ENCODE assay signal across 16 mouse cellular contexts in genomic region chr9:62337924-62338635, GRCm38 (mm10). TPM values are rescaled to one million over a fixed set of nuclear protein-coding genes. Genes with fewer than 3 reads are reported as not detected.
A peak's percentile ranks its signal among the peaks of the same experiment; 100 is the strongest.
DNase-seq lines count a peak whose midpoint lies in the region; ATAC-seq and TF ChIP-seq lines count a peak whose summit lies in the region.
"Had no signal": no experiment of that assay in that cellular context is flagged by ENCODE, and none has a peak within 500 bp of the region (broad histone marks: within the 10 kb centered on the region; RNA-seq: fewer than 3 reads in every experiment).

No protein-coding gene starts in this region.

- no peaks in the 10 kb centered on the region for H3K36me3 ChIP-seq in forebrain, embryonic 13.5 days (ENCODE audit: poor library complexity, severe bottlenecking)
- no peaks in the 10 kb centered on the region for H3K36me3 ChIP-seq in forebrain, embryonic 12.5 days (replicated peaks)
- no peaks in the 10 kb centered on the region for H3K36me3 ChIP-seq in lung, embryonic 15.5 days
- H3K36me3 ChIP-seq in heart, postnatal 0 days (replicated peaks; ENCODE audit: control insufficient read depth, insufficient read depth, low read length), result no peaks in the 10 kb centered on the region
- H3K36me3 ChIP-seq: midbrain, embryonic 10.5 days; neural tube, embryonic 15.5 days had no signal

- intact Hi-C loops in gastrocnemius, postnatal 36 days (cut with DNase I), result loop anchor here (5.0 kb wide), 2 partner anchors 34 to 41 kb away; no protein-coding TSS in a partner anchor

- no peak for TF ChIP-seq POLR2A in lung, adult 2 months (IDR thresholded peaks at IDR 0.05; ENCODE audit: borderline replicate concordance, extremely low read depth, low read depth, low read length)

- no peak for ATAC-seq in forebrain, embryonic 13.5 days
- ATAC-seq in forebrain, embryonic 12.5 days (ENCODE audit: low FRiP score), result no peak
- no peak for ATAC-seq in lung, embryonic 15.5 days (ENCODE audit: borderline replicate concordance, extremely low read depth, low FRiP score, low TSS enrichment)
- ATAC-seq in heart, postnatal 0 days (ENCODE audit: insufficient read depth, low read depth), result no peak

- WGBS in forebrain, embryonic 13.5 days, result 60% methylated on average over 4 of the region's 4 CpGs
- 62% methylated on average over 4 of the region's 4 CpGs for WGBS in forebrain, embryonic 12.5 days
- 49% methylated on average over 4 of the region's 4 CpGs for WGBS in lung, embryonic 15.5 days
- 33% methylated on average over 4 of the region's 4 CpGs for WGBS in lung, adult 2 months
- WGBS in heart, postnatal 0 days, result 31% methylated on average over 4 of the region's 4 CpGs

- H3K27me3 ChIP-seq in forebrain, embryonic 13.5 days, result no peaks in the 10 kb centered on the region
- no peaks in the 10 kb centered on the region for H3K27me3 ChIP-seq in forebrain, embryonic 12.5 days
- no peaks in the 10 kb centered on the region for H3K27me3 ChIP-seq in lung, embryonic 15.5 days
- H3K27me3 ChIP-seq in heart, postnatal 0 days (ENCODE audit: control insufficient read depth, insufficient read depth, low read length), result no peaks in the 10 kb centered on the region
- H3K27me3 ChIP-seq: neural tube, embryonic 15.5 days had no signal

- DNase-seq in lung, adult 2 months, result no peak
- peak; percentile 67 for DNase-seq in heart, postnatal 0 days (ENCODE audit: low spot score)
- peak; percentile 48 to 69 for DNase-seq in lung, postnatal 4 days
- no peak for DNase-seq in frontal cortex, adult 2 months (ENCODE audit: extremely low spot score in 1 of 2, low spot score in 1 of 2)
- DNase-seq in gastrocnemius, postnatal 36 days, result no peak
- DNase-seq: layer of hippocampus, adult 9-11 months; right cerebral cortex, postnatal 4 days had no signal

- H3K4me1 ChIP-seq in forebrain, embryonic 13.5 days, result peaks cover 16% of the 10 kb centered on the region
- H3K4me1 ChIP-seq in forebrain, embryonic 12.5 days, result peaks cover 16% of the 10 kb centered on the region
- peaks cover 6% of the 10 kb centered on the region for H3K4me1 ChIP-seq in lung, embryonic 15.5 days
- H3K4me1 ChIP-seq in lung, adult 2 months (ENCODE audit: control insufficient read depth, insufficient read depth, low read length), result peaks cover 5% of the 10 kb centered on the region; the same call in 1 of the 2 replicates
- H3K4me1 ChIP-seq in heart, postnatal 0 days (ENCODE audit: control insufficient read depth, insufficient read depth), result peaks cover 14% of the 10 kb centered on the region

- no peak overlapping the region for H3K9ac ChIP-seq in forebrain, embryonic 13.5 days
- no peak overlapping the region for H3K9ac ChIP-seq in forebrain, embryonic 12.5 days
- H3K9ac ChIP-seq in lung, embryonic 15.5 days, result no peak overlapping the region
- no peak overlapping the region for H3K9ac ChIP-seq in heart, postnatal 0 days (replicated peaks; ENCODE audit: low read depth, low read length)
- H3K9ac ChIP-seq: neural tube, embryonic 15.5 days had no signal

- no peaks in the 10 kb centered on the region for H3K9me3 ChIP-seq in forebrain, embryonic 13.5 days (replicated peaks)
- H3K9me3 ChIP-seq in forebrain, embryonic 12.5 days, result no peaks in the 10 kb centered on the region
- no peaks in the 10 kb centered on the region for H3K9me3 ChIP-seq in lung, embryonic 15.5 days
- no peaks in the 10 kb centered on the region for H3K9me3 ChIP-seq in heart, postnatal 0 days (replicated peaks; ENCODE audit: control insufficient read depth, low read length)
- H3K9me3 ChIP-seq: neural tube, embryonic 15.5 days had no signal

- TF ChIP-seq CTCF in lung, adult 2 months (IDR thresholded peaks at IDR 0.05; ENCODE audit: insufficient read depth, low read length), result no peak
- TF ChIP-seq CTCF in heart, postnatal 0 days (IDR thresholded peaks at IDR 0.05; ENCODE audit: low read depth), result no peak

- no peak for TF ChIP-seq EP300 in heart, postnatal 0 days (IDR thresholded peaks at IDR 0.05; ENCODE audit: low read depth)

- H3K4me2 ChIP-seq in forebrain, embryonic 13.5 days, result peak overlapping the region; percentile 2; the same call in 1 of the 2 replicates
- no peak overlapping the region for H3K4me2 ChIP-seq in forebrain, embryonic 12.5 days
- no peak overlapping the region for H3K4me2 ChIP-seq in lung, embryonic 15.5 days
- no peak overlapping the region for H3K4me2 ChIP-seq in heart, postnatal 0 days (ENCODE audit: low read depth, low read length)
- H3K4me2 ChIP-seq: neural tube, embryonic 15.5 days had no signal

- H3K4me3 ChIP-seq in forebrain, embryonic 13.5 days, result no peak overlapping the region
- H3K4me3 ChIP-seq in forebrain, embryonic 12.5 days (replicated peaks), result no peak overlapping the region
- no peak overlapping the region for H3K4me3 ChIP-seq in lung, embryonic 15.5 days
- H3K4me3 ChIP-seq in lung, adult 2 months (replicated peaks; ENCODE audit: extremely low read depth, low read depth, low read length), result no peak overlapping the region
- no peak overlapping the region for H3K4me3 ChIP-seq in heart, postnatal 0 days (ENCODE audit: low read depth, low read length)
- H3K4me3 ChIP-seq: neural tube, embryonic 15.5 days had no signal

- no peak overlapping the region for H3K27ac ChIP-seq in forebrain, embryonic 13.5 days
- no peak overlapping the region for H3K27ac ChIP-seq in forebrain, embryonic 12.5 days
- peak overlapping the region; percentile 38; the same call in 1 of the 2 replicates for H3K27ac ChIP-seq in lung, embryonic 15.5 days
- H3K27ac ChIP-seq in heart, postnatal 0 days (ENCODE audit: low read depth), result peak overlapping the region; percentile 66
- H3K27ac ChIP-seq: midbrain, embryonic 10.5 days; neural tube, embryonic 15.5 days had no signal

RNA-seq across cellular contexts. Expression of gene Anp32a, which starts 3.0 kb away (rescaled TPM):
- polyA plus RNA-seq in forebrain, embryonic 13.5 days (2015; fragmentation: Nextera tagmentation; extraction: Ambion mirVana), result 254 and 256 TPM in 2 replicates
- 203 and 223 TPM in 2 replicates for polyA plus RNA-seq in forebrain, embryonic 12.5 days (2016; fragmentation: Nextera tagmentation; extraction: Ambion mirVana)
- 182 and 184 TPM in 2 replicates for polyA plus RNA-seq in lung, embryonic 15.5 days (2015; fragmentation: Nextera tagmentation; extraction: Ambion mirVana)
- 28.9 and 58.2 TPM in 2 replicates for polyA plus RNA-seq in lung, adult 2 months (2012; rRNA removed)
- 20.8 and 28.8 TPM in 2 replicates for total RNA-seq in heart, postnatal 0 days (2014; rRNA removed; ENCODE audit: low replicate concordance)
- 127 and 132 TPM in 2 replicates for polyA plus RNA-seq in heart, postnatal 0 days (2015; fragmentation: Nextera tagmentation; extraction: Ambion mirVana)
- 608 and 638 TPM in 2 replicates for polyA plus RNA-seq in frontal cortex, adult 2 months (2012; rRNA removed)
- 10 to 100 TPM; 60.8 to 62.9 TPM for total RNA-seq in gastrocnemius, postnatal 36 days (2021)

RNA-seq across cellular contexts. Expression of gene Spesp1, which starts 56.1 kb away (rescaled TPM):
- not detected in 2 replicates for polyA plus RNA-seq in forebrain, embryonic 13.5 days (2015; fragmentation: Nextera tagmentation; extraction: Ambion mirVana)
- not detected in 2 replicates for polyA plus RNA-seq in forebrain, embryonic 12.5 days (2016; fragmentation: Nextera tagmentation; extraction: Ambion mirVana)
- polyA plus RNA-seq in lung, embryonic 15.5 days (2015; fragmentation: Nextera tagmentation; extraction: Ambion mirVana), result not detected in 2 replicates
- not detected in 2 replicates for polyA plus RNA-seq in lung, adult 2 months (2012; rRNA removed)
- total RNA-seq in heart, postnatal 0 days (2014; rRNA removed; ENCODE audit: low replicate concordance), result not detected in 2 replicates
- polyA plus RNA-seq in heart, postnatal 0 days (2015; fragmentation: Nextera tagmentation; extraction: Ambion mirVana), result not detected in 2 replicates
- polyA plus RNA-seq in frontal cortex, adult 2 months (2012; rRNA removed), result 0.04 TPM in 1 of 2 replicates, not detected in the other
- not detected for total RNA-seq in gastrocnemius, postnatal 36 days (2021)
- total RNA-seq: common myeloid progenitor, adult 5-6 weeks; hematopoietic stem cell, adult 5-6 weeks had no signal
- polyA plus RNA-seq: C2C12; limb, embryonic 14.5 days; midbrain, embryonic 10.5 days; neural tube, embryonic 15.5 days had no signal

Comparison
In these comparisons a context has a peak if more than half of its experiments do, and no peak if none do; other contexts are left out.
1. DNase-seq: peak in heart, postnatal 0 days (single experiment) and lung, postnatal 4 days (2 of 2); none in lung, adult 2 months (single experiment), frontal cortex, adult 2 months (0 of 2) and gastrocnemius, postnatal 36 days (0 of 2).
2. H3K27ac ChIP-seq: peak in lung, embryonic 15.5 days (single experiment) and heart, postnatal 0 days (single experiment); none in forebrain, embryonic 13.5 days (single experiment) and forebrain, embryonic 12.5 days (single experiment).